Mouse (Mus musculus): ENCODE measurements around the gene Samd8.

- TF ChIP-seq CTCF (IDR thresholded peaks at IDR 0.05; ENCODE audit: control insufficient read depth, insufficient read depth, low read length) (no peak), POLR2A (IDR thresholded peaks at IDR 0.05; ENCODE audit: borderline replicate concordance, control insufficient read depth, low read depth, low read length) (no peak)
Measured at GRCm38 (mm10) chr14:21772506-21773281, 22.4 kb downstream of the Samd8 start.

Measured in bone marrow, adult 2 months (tissue).